Mouse (Mus musculus) midbrain, embryonic 11.5 days (tissue): ENCODE results near the gene Miip. TPM values are rescaled to one million over a fixed set of nuclear protein-coding genes. Genes with fewer than 3 reads are reported as not detected.

Experiments used
- ATAC-seq: fragments of 200-750 bp; cut with Nextera tagmentation; 2 replicates; pipeline ENCODE4 v1.8.0; 2017; ENCODE audit warnings: moderate TSS enrichment, moderate library complexity; ENCODE audit not compliant: low FRiP score
- DNase-seq: peaks from one replicate; pipeline ENCODE4 v3.0.0; 2015; ENCODE audit warnings: low spot score; ENCODE audit errors: missing footprints
- H3K27ac ChIP-seq: fragments of 300-500 bp; sonication (generic); 2 replicates; pipeline ENCODE4 v1.5.1; 2014; ENCODE audit warnings: low read depth, low read length
- H3K27me3 ChIP-seq: fragments of 300-500 bp; sonication (generic); 2 replicates; pipeline ENCODE4 v1.6.1; 2014; ENCODE audit warnings: mild to moderate bottlenecking, low read length, moderate library complexity, mixed read lengths; ENCODE audit not compliant: control insufficient read depth, insufficient read depth
- H3K36me3 ChIP-seq: fragments of 300-500 bp; sonication (generic); 2 replicates; pipeline ENCODE4 v1.6.1; 2014; ENCODE audit warnings: mild to moderate bottlenecking, low read length, moderate library complexity, mixed read lengths; ENCODE audit not compliant: control insufficient read depth, insufficient read depth
- H3K4me1 ChIP-seq: fragments of 300-500 bp; sonication (generic); 2 replicates; pipeline ENCODE4 v1.6.1; 2014; ENCODE audit warnings: low read length; ENCODE audit not compliant: control insufficient read depth, insufficient read depth
- H3K4me2 ChIP-seq: fragments of 300-500 bp; sonication (generic); 2 replicates; pipeline ENCODE4 v1.6.1; 2014; ENCODE audit warnings: mild to moderate bottlenecking, moderate library complexity
- H3K4me3 ChIP-seq: fragments of 300-500 bp; sonication (generic); 2 replicates; pipeline ENCODE4 v1.5.1; 2014; ENCODE audit warnings: low read depth, low read length
- H3K9ac ChIP-seq: fragments of 300-500 bp; sonication (generic); 2 replicates; pipeline ENCODE4 v1.6.1; 2014; ENCODE audit warnings: low read length
- H3K9me3 ChIP-seq: fragments of 300-500 bp; sonication (generic); 2 replicates; pipeline ENCODE4 v1.6.1; 2016; ENCODE audit warnings: low read length; ENCODE audit not compliant: control insufficient read depth
- WGBS: fragments of 180-500 bp; shearing (Covaris S2); extraction: QIAGEN DNeasy Blood & Tissue Kit; methylation state at CpG from one replicate; pipeline ENCODE4 v1.1.7; 2014; 5-methylcytosine and 5-hydroxymethylcytosine counted together
- polyA plus RNA-seq: library from polyadenylated mRNA; unstranded; fragments of >200 nt; fragmentation: Nextera tagmentation; extraction: Ambion mirVana; gene quantifications from 2 replicates; pipeline ENCODE4 v1.2.1, GENCODE M21; 2014

The Miip gene
- polyA plus RNA-seq, result 34.6 and 39.2 TPM in 2 replicates

GRCm38 (mm10) chr4:147868450-147869031, at the start of gene Miip, which contains the start of gene Fv1:
Miip (minus strand) TSS chr4:147868816.
Fv1 (plus strand) TSS chr4:147868979.
- peak; percentile 98 for ATAC-seq

GRCm38 (mm10) chr4:147909486-147909885, 40.9 kb upstream of the Miip start:
- Histone ChIP-seq H3K9ac (no peak overlapping the region), H3K36me3 (no peaks in the 10 kb centered on the region), H3K27ac (no peak overlapping the region), H3K4me3 (no peak overlapping the region), H3K27me3 (no peaks in the 10 kb centered on the region), H3K4me2 (no peak overlapping the region), H3K9me3 (no peaks in the 10 kb centered on the region), H3K4me1 (peaks cover 3% of the 10 kb centered on the region)
- ATAC-seq (no peak), DNase-seq (no peak)
- WGBS, result 87% methylated on average over 5 of the region's 5 CpGs

More at GRCm38 (mm10) chr4:147868450-147869031, at the start of gene Miip, which contains the start of gene Fv1:
- H3K4me1 ChIP-seq, result peaks cover 19% of the 10 kb centered on the region
- DNase-seq, result peak; percentile 98
- peak within 1 kb of the TSS; percentile 63 for H3K27ac ChIP-seq
- H3K9me3 ChIP-seq, result no peaks in the 10 kb centered on the region
- H3K9ac ChIP-seq, result peak within 1 kb of the TSS; percentile 86
- H3K27me3 ChIP-seq, result no peaks in the 10 kb centered on the region
- peak within 1 kb of the TSS; percentile 87 for H3K4me3 ChIP-seq
- WGBS, result 0% methylated on average over 30 of the region's 30 CpGs
- peak within 1 kb of the TSS; percentile 84 for H3K4me2 ChIP-seq
- peaks cover 21% of the 10 kb centered on the region for H3K36me3 ChIP-seq

GRCm38 (mm10) chr4:147906230-147906629, 37.6 kb upstream of the Miip start:
- H3K27ac ChIP-seq, result no peak overlapping the region
- H3K27me3 ChIP-seq, result no peaks in the 10 kb centered on the region
- H3K36me3 ChIP-seq, result peaks cover 3% of the 10 kb centered on the region; the same call in 1 of the 2 replicates
- ATAC-seq (no peak), DNase-seq (no peak)
- H3K9ac ChIP-seq, result no peak overlapping the region
- no peaks in the 10 kb centered on the region for H3K9me3 ChIP-seq
- H3K4me1 ChIP-seq, result peaks cover 8% of the 10 kb centered on the region
- WGBS, result 84% methylated on average over 5 of the region's 5 CpGs
- H3K4me2 ChIP-seq, result no peak overlapping the region
- no peak overlapping the region for H3K4me3 ChIP-seq

- H3K27me3 ChIP-seq, result no peaks in the 10 kb centered on the region
- peak overlapping the region; percentile 93 for H3K4me3 ChIP-seq
- no peaks in the 10 kb centered on the region for H3K9me3 ChIP-seq
- peak; percentile 44 for ATAC-seq
- peaks cover 3% of the 10 kb centered on the region; the same call in 1 of the 2 replicates for H3K36me3 ChIP-seq
- peak overlapping the region; percentile 50 for H3K4me2 ChIP-seq
- H3K27ac ChIP-seq, result no peak overlapping the region
- H3K4me1 ChIP-seq, result peaks cover 8% of the 10 kb centered on the region
- WGBS, result 1% methylated on average over 8 of the region's 8 CpGs
- DNase-seq, result no peak
- H3K9ac ChIP-seq, result peak overlapping the region; percentile 53
Measured at GRCm38 (mm10) chr4:147905090-147905659, 36.6 kb upstream of the Miip start.

- DNase-seq, result peak; percentile 99
- peaks cover 8% of the 10 kb centered on the region for H3K4me1 ChIP-seq
- peaks cover 6% of the 10 kb centered on the region; the same call in 1 of the 2 replicates for H3K36me3 ChIP-seq
- ATAC-seq, result peak; percentile 96
- H3K27me3 ChIP-seq, result no peaks in the 10 kb centered on the region
- peak within 1 kb of the TSS; percentile 58 for H3K27ac ChIP-seq
- H3K9ac ChIP-seq, result peak within 1 kb of the TSS; percentile 84
- no peaks in the 10 kb centered on the region for H3K9me3 ChIP-seq
- H3K4me2 ChIP-seq, result peak within 1 kb of the TSS; percentile 74
- H3K4me3 ChIP-seq, result peak within 1 kb of the TSS; percentile 93
- under 1% methylated on average over 57 of the region's 59 CpGs for WGBS
Measured at GRCm38 (mm10) chr4:147904313-147905089, 35.9 kb upstream of the Miip start, which contains the start of gene Mfn2. Mfn2 (minus strand) TSS chr4:147904704.

GRCm38 (mm10) chr4:147903601-147904000, 35.0 kb upstream of the Miip start:
- Histone ChIP-seq H3K27me3 (no peaks in the 10 kb centered on the region), H3K9me3 (no peaks in the 10 kb centered on the region), H3K27ac (no peak overlapping the region), H3K4me3 (peak overlapping the region; percentile 93), H3K4me1 (peaks cover 8% of the 10 kb centered on the region), H3K9ac (peak overlapping the region; percentile 84; the same call in 1 of the 2 replicates), H3K36me3 (peaks cover 6% of the 10 kb centered on the region; the same call in 1 of the 2 replicates), H3K4me2 (peak overlapping the region; percentile 74)
- DNase-seq (no peak), ATAC-seq (no peak)
- 88% methylated on average over 3 of the region's 3 CpGs for WGBS

GRCm38 (mm10) chr4:147902906-147903500, 34.4 kb upstream of the Miip start:
- no peak overlapping the region for H3K27ac ChIP-seq
- no peaks in the 10 kb centered on the region for H3K27me3 ChIP-seq
- DNase-seq (no peak), ATAC-seq (no peak)
- no peaks in the 10 kb centered on the region for H3K9me3 ChIP-seq
- 93% methylated on average over 12 of the region's 12 CpGs for WGBS
- H3K4me1 ChIP-seq, result peaks cover 8% of the 10 kb centered on the region
- no peak overlapping the region for H3K4me3 ChIP-seq
- no peak overlapping the region for H3K9ac ChIP-seq
- no peak overlapping the region for H3K4me2 ChIP-seq
- H3K36me3 ChIP-seq, result peaks cover 6% of the 10 kb centered on the region; the same call in 1 of the 2 replicates

- ATAC-seq (no peak), DNase-seq (no peak)
- Histone ChIP-seq H3K9me3 (no peaks in the 10 kb centered on the region), H3K9ac (no peak overlapping the region), H3K36me3 (peaks cover 13% of the 10 kb centered on the region), H3K27ac (no peak overlapping the region), H3K4me2 (no peak overlapping the region), H3K4me1 (peaks cover 8% of the 10 kb centered on the region), H3K4me3 (no peak overlapping the region), H3K27me3 (no peaks in the 10 kb centered on the region)
- WGBS, result 94% methylated on average over 7 of the region's 7 CpGs
Measured at GRCm38 (mm10) chr4:147900452-147900851, 31.8 kb upstream of the Miip start.
